Mouse (Mus musculus) erythroblast, embryonic 14.5 days (primary cell): ENCODE data around the gene Fyb. TPM values are rescaled to one million over a fixed set of nuclear protein-coding genes. Genes with fewer than 3 reads are reported as not detected.

Experiments
- H3K27me3 ChIP-seq: 2 replicates; pipeline ENCODE4 v1.6.1; 2012; ENCODE audit warnings: inconsistent platforms; ENCODE audit not compliant: control insufficient read depth
- H3K36me3 ChIP-seq: 2 replicates; pipeline ENCODE4 v1.6.1; 2012; ENCODE audit warnings: mild to moderate bottlenecking, inconsistent platforms; ENCODE audit not compliant: control insufficient read depth
- H3K4me1 ChIP-seq: 2 replicates; pipeline ENCODE4 v1.6.1; 2012; ENCODE audit warnings: inconsistent platforms; ENCODE audit not compliant: control insufficient read depth
- H3K4me3 ChIP-seq: replicated peaks from 2 replicates; pipeline ENCODE3; 2012; ENCODE audit warnings: moderate library complexity, mild to moderate bottlenecking, inconsistent platforms
- H3K9me3 ChIP-seq: 2 replicates; pipeline ENCODE4 v1.6.1; 2012; ENCODE audit warnings: low read length, inconsistent platforms, mixed read lengths; ENCODE audit not compliant: control insufficient read depth
- GATA1 ChIP-seq: IDR thresholded peaks from 2 replicates; pipeline ENCODE4 v1.6.1; 2012; ENCODE audit warnings: low read length, inconsistent platforms, mixed read lengths
- TAL1 ChIP-seq: IDR thresholded peaks from 3 replicates; pipeline ENCODE4 v1.6.1; 2012; ENCODE audit warnings: low read length, inconsistent platforms, mixed read lengths
- polyA plus RNA-seq: library from polyadenylated mRNA; stranded (reverse); fragments of >175 nt; gene quantifications from 2 replicates; pipeline ENCODE4 v1.2.3, GENCODE M21; 2012

Fyb gene
- polyA plus RNA-seq = 15.8 and 39.5 TPM in 2 replicates

- no peak for TF ChIP-seq GATA1
- no peak for TF ChIP-seq TAL1
- Histone ChIP-seq H3K36me3 (no peaks in the 10 kb centered on the region), H3K9me3 (no peaks in the 10 kb centered on the region), H3K27me3 (no peaks in the 10 kb centered on the region), H3K4me1 (peaks cover 44% of the 10 kb centered on the region), H3K4me3 (peak within 1 kb of the TSS; percentile 55)
These were observed at the start of gene Fyb for GRCm38 (mm10) chr15:6522653-6523167. Gene Fyb, plus strand, starts transcription at chr15:6522853.

- Histone ChIP-seq H3K4me3 (no peak overlapping the region), H3K27me3 (no peaks in the 10 kb centered on the region), H3K4me1 (no peaks in the 10 kb centered on the region), H3K9me3 (0 out of 2 replicates have a peak, but pooled peaks cover 2% of the 10 kb centered on the region), H3K36me3 (no peaks in the 10 kb centered on the region)
- TF ChIP-seq GATA1 (no peak), TAL1 (no peak)
These were observed 39.1 kb upstream of the Fyb start for GRCm38 (mm10) chr15:6483561-6483960.

- no peaks in the 10 kb centered on the region for H3K36me3 ChIP-seq
- H3K4me3 ChIP-seq = no peak overlapping the region
- no peaks in the 10 kb centered on the region for H3K9me3 ChIP-seq
- H3K27me3 ChIP-seq = no peaks in the 10 kb centered on the region
- TF ChIP-seq TAL1 (no peak), GATA1 (no peak)
- H3K4me1 ChIP-seq = no peaks in the 10 kb centered on the region
These were observed 30.3 kb upstream of the Fyb start for GRCm38 (mm10) chr15:6492386-6492785.

GRCm38 (mm10) chr15:6498396-6499070 is 24.1 kb upstream of the Fyb start:
- H3K4me3 ChIP-seq = no peak overlapping the region
- no peaks in the 10 kb centered on the region for H3K9me3 ChIP-seq
- no peaks in the 10 kb centered on the region for H3K4me1 ChIP-seq
- no peak for TF ChIP-seq TAL1
- no peak for TF ChIP-seq GATA1
- H3K36me3 ChIP-seq = no peaks in the 10 kb centered on the region
- H3K27me3 ChIP-seq = no peaks in the 10 kb centered on the region

- no peak for TF ChIP-seq GATA1
- no peak for TF ChIP-seq TAL1
- H3K36me3 ChIP-seq = no peaks in the 10 kb centered on the region
- no peaks in the 10 kb centered on the region for H3K27me3 ChIP-seq
- no peak overlapping the region for H3K4me3 ChIP-seq
- no peaks in the 10 kb centered on the region for H3K9me3 ChIP-seq
- H3K4me1 ChIP-seq = no peaks in the 10 kb centered on the region
These were observed 21.9 kb upstream of the Fyb start for GRCm38 (mm10) chr15:6500787-6501186.

- no peak overlapping the region for H3K4me3 ChIP-seq
- TF ChIP-seq GATA1 (no peak), TAL1 (no peak)
- no peaks in the 10 kb centered on the region for H3K36me3 ChIP-seq
- no peaks in the 10 kb centered on the region for H3K9me3 ChIP-seq
- no peaks in the 10 kb centered on the region for H3K27me3 ChIP-seq
- peaks cover 25% of the 10 kb centered on the region for H3K4me1 ChIP-seq
These were observed 5.1 kb upstream of the Fyb start for GRCm38 (mm10) chr15:6517525-6517924.

GRCm38 (mm10) chr15:6519417-6520255 is 3.0 kb upstream of the Fyb start:
- H3K36me3 ChIP-seq = no peaks in the 10 kb centered on the region
- TF ChIP-seq GATA1 (no peak), TAL1 (no peak)
- H3K4me3 ChIP-seq = peak overlapping the region; percentile 36
- H3K9me3 ChIP-seq = no peaks in the 10 kb centered on the region
- peaks cover 36% of the 10 kb centered on the region for H3K4me1 ChIP-seq
- H3K27me3 ChIP-seq = no peaks in the 10 kb centered on the region

- H3K9me3 ChIP-seq = no peaks in the 10 kb centered on the region
- H3K4me3 ChIP-seq = peak overlapping the region; percentile 36
- no peaks in the 10 kb centered on the region for H3K36me3 ChIP-seq
- H3K4me1 ChIP-seq = peaks cover 44% of the 10 kb centered on the region
- H3K27me3 ChIP-seq = no peaks in the 10 kb centered on the region
- TF ChIP-seq TAL1 (no peak), GATA1 (no peak)
These were observed 2.0 kb upstream of the Fyb start for GRCm38 (mm10) chr15:6520505-6521155.

- no peaks in the 10 kb centered on the region for H3K9me3 ChIP-seq
- no peaks in the 10 kb centered on the region for H3K27me3 ChIP-seq
- no peak overlapping the region for H3K4me3 ChIP-seq
- no peak for TF ChIP-seq GATA1
- no peak for TF ChIP-seq TAL1
- H3K4me1 ChIP-seq = peaks cover 40% of the 10 kb centered on the region
- no peaks in the 10 kb centered on the region for H3K36me3 ChIP-seq
These were observed 2.1 kb downstream of the Fyb start for GRCm38 (mm10) chr15:6524801-6525200.
